Mouse (Mus musculus): ENCODE measurements around the gene Cdk17.

Cdk17 gene

GRCm38 (mm10) chr10:93291352-93291751 is 130.7 kb downstream of the Cdk17 start:
- peak; percentile 66 to 76 for DNase-seq

DNA sequence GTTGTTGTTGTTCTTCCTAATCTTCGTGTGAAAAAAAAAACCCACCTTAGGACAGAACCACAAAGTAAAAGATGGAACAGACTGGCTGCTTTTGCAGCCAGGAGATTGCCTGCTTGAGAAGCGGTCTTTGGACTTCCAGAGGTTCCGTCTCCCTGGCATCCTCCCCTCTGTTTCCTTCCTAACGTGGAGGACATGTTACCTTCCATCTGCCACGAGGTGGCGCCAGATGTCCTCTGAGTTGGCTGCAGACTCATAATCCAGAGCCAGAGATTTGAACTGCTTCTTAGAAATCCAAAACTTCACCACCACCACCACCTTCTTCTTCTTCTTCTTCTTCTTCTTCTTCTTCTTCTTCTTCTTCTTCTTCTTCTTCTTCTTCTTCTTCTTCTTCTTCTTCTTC is 131.2 kb downstream of the Cdk17 start:
- DNase-seq, result peak; percentile 86 to 89

DNA sequence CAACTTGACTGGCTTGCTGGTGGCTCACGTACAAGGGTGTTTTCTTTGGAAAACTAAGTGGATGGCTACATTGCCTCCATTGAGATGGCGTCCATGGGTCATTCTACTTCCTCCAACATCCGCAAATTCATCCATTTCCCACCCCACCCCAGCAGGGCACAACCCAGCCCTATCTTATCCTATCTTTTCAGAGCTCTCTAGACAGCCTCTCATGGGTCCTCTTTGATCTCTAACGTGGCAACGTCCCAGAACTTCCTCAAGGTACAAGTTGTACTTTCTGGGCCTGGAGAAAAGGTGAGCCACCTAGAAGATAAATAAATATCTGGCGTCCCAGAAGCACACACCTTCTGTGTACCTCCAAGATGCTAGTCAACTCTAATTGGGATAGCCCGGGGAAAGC is 132.9 kb downstream of the Cdk17 start:
- DNase-seq, result peak in 1 of 2 experiments; percentile 61

DNA sequence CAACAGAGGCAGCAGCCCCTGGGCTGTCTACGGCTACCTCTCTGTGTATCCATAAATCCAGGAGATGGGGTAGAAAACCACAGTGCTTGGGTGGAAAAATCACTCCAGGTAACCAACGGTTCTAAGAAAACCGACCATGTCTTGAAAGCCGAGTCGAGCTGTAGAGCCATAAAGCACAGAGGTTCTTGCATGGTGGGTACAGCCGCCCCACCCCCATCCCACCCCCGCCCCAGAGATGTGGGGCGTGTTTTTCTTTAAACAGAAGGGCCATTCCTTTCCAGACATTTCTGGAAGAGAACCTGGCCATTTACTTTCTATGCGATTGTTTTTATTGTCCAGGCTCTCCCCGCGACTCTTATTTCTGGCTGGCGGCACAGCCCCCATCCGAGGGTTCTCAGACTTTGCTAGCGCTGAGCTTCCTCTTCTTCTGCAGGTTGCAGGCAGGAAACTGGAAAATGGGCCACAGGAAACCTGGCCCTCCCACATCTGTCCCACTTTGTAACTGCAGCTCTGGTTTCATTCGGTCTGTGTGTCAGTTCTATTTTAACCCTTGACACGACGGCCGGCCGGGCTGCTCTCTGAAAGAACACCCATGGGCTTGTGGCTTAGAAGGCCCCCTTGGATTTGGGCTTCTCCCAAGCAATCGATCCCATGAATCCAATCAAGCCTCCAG is 134.0 kb downstream of the Cdk17 start:
- no peak for DNase-seq

GRCm38 (mm10) chr10:93297774-93298173 is 137.1 kb downstream of the Cdk17 start:
- peak; percentile 41 to 64 for DNase-seq

DNA sequence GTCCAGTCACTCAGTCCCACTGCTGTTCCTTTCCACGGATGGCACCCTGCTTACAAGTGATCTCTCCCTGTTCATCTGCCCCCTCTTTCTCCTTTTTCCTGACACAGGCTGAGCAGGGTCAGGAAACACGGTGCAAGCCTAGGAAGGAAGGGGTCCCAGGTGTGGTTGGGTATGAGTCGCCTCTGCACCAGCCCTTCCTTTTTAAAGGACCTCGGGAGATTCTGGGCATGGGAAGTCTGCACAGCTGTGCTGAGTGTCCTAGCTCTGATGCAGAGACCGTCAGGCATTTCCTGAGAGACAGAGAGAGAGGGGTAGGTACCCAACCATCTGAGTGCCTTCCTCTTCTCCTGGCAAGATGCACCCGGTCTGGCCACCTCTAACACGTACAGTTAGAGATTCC is 137.5 kb downstream of the Cdk17 start:
- DNase-seq, result no peak

DNA sequence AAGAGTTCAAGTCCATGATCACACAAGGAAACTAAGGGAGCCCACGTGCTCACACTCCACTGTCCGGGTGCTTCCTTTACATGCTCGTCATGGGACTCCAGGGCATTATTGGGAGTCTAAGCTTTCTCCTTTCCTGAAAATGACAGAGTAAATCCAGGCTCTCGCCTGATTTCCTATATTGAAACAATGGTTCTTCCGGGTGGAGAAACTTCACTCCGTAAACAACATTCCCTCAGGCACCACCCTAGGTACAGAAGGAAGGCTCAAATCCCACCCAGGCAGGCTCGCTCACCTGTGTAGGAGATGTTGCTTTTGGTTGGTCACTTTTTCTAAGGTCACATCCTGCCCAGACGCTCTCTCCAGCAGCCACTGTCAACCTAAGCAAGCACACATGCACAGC is 141.2 kb downstream of the Cdk17 start:
- peak in 1 of 2 experiments; percentile 34 for DNase-seq

- no peak for DNase-seq
Observed at GRCm38 (mm10) chr10:93303231-93303630, 142.6 kb downstream of the Cdk17 start.

DNA sequence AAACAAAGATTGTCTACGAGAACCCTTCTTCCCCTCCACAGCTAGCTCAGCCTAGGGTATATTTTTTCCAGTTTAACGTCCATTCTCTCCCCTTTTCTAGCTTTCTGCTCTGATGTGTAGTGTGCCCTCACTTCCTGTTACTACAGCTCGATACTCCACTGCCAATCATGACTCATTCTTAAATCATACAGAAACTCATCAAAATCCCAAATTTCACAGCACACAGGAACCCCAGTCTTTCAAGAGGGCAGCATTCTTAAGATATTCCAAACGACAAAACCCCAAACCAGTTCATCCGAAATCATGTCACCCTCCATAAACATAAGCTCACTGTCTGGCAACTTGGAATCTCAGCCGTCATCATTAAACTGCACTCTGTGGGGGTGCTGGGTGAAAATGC is 145.3 kb downstream of the Cdk17 start:
- no peak for DNase-seq

DNA sequence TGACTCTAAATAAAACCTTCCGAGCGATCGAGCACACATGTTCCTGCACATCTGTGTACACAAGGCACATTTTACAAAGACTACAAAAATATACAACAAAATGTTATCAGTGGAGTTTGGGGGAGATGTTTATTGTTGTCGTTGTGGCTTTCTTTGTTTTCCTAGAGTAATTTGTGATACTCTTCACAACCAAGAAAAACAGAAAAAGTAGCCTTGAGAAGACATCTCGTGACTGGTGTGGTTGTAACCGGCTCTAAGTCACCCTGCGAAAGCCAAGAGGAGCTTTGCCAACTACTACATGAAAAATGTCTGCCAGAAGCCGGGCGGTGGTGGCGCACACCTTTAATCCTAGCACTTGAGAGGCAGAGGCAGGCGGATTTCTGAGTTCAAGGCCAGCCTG is 145.7 kb downstream of the Cdk17 start:
- DNase-seq, result no peak

DNA sequence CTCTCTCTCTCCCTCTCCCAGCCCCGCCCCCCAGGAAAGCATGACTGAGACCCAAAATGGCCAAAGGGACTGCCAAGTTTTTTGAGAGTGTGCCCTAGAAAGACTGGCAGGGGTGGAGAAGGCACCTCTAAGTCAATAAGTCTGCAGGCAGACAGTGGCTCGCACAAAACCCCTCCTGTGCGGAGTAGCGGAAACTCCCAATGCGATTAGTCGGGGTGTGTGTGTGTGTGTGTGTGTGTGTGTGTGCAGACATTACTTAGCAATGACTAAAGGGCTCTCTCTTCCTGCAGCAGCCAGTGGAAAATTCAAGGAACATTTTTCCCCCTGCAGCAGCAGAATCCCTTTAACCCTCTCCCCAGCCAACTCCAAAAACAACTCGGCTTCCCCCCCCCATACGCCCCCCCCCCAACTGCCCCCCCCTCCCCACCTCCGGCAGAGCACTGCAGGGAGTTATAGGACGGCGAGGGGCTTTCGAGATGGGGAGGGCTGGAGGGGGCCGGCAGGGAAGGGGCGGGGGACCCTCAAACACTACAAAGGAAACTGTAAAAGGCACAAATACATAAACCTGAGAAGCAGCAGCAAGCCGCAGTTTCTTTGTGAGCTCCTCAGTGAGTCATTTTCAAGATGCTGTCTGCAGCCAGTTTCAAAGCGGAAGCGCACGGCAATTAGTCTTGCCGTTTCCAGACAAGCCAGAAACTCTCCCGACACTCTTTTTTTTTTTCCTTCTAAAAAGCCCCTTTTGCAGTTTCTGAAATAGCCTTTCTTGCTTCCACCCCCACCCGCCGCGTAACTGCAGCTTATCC is 148.7 kb downstream of the Cdk17 start:
- DNase-seq, result peak; percentile 68 to 70

- DNase-seq, result peak in 1 of 2 experiments; percentile 39
Observed at GRCm38 (mm10) chr10:93309934-93310621, 149.4 kb downstream of the Cdk17 start.

DNA sequence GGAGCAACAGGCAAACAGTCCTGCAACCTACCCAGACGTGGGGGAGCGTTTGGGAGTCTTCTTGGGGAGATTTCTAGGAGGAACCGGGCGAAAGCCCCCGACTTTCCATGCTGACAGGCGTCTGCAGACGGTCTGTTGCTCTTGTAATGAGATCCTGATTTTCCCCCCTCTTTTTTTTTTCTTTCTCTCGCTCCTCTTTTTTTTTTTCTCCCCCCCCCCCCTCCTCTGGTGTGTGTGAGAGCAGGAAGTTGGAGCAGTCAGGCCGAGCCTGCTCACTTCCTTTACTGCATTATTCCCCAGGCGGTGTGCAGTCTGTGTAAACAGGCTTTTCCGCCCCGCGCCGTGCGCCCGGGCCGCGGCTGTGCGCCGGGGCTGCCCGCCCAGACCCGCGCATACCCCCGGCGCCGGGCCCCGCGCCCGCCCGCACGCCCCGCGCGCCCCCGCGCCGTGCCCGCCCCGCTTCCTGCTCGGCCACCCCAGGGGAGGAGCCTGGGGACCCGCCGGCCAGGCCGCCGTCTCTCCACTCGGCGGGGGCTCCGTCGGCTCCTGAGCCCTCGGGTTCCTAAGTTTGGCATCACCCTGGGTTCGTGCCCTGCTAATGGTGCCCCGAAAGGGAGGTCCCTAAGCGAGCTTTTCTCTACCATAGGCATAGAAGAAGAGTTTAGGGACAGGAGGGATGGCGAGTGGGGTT is 150.2 kb downstream of the Cdk17 start, which contains the start of gene Elk3:
Gene Elk3, minus strand, starts transcription at position 415 of the 691 bp plus-strand sequence.
- peak; percentile 71 to 78 for DNase-seq

GRCm38 (mm10) chr10:93311576-93311975 is 150.9 kb downstream of the Cdk17 start:
- DNase-seq, result no peak
